Mouse (Mus musculus) MEL (cell line): ENCODE results near the gene Prkch. TPM values are rescaled to one million over a fixed set of nuclear protein-coding genes. Genes with fewer than 3 reads are reported as not detected.

Experiments
- DNase-seq: peaks from one replicate; pipeline ENCODE4 v3.0.0; 2011; ENCODE audit warnings: low read depth, low spot score
- H3K27ac ChIP-seq: 2 replicates; pipeline ENCODE4 v1.5.1; 2012; ENCODE audit warnings: low read depth, mild to moderate bottlenecking, control low read depth, low read length, moderate library complexity; ENCODE audit not compliant: control insufficient read depth
- H3K27me3 ChIP-seq, 2 experiments: fragments of 150-350 bp in 1 of 2; sonication (generic) in 1 of 2; 2 replicates each; pipeline ENCODE4 v1.6.1; 2012; ENCODE audit warnings: low read length in 2 of 2, mild to moderate bottlenecking in 2 of 2, improper control_type of control experiment in 1 of 2, moderate library complexity in 1 of 2; ENCODE audit not compliant: insufficient read depth in 2 of 2, control insufficient read depth in 1 of 2
- H3K36me3 ChIP-seq, 2 experiments: 2 replicates each; pipeline ENCODE4 v1.6.1; 2012 to 2014; ENCODE audit warnings: low read length in 2 of 2, improper control_type of control experiment in 1 of 2, inconsistent platforms in 1 of 2, mild to moderate bottlenecking in 1 of 2; ENCODE audit not compliant: insufficient read depth in 2 of 2, control insufficient read depth in 1 of 2
- H3K4me1 ChIP-seq, 2 experiments: fragments of 150-350 bp in 1 of 2; sonication (generic) in 1 of 2; 2 replicates each; pipeline ENCODE4 v1.6.1; 2012; ENCODE audit warnings: low read length in 2 of 2, improper control_type of control experiment in 1 of 2, mild to moderate bottlenecking in 1 of 2; ENCODE audit not compliant: insufficient read depth in 2 of 2, control insufficient read depth in 1 of 2
- H3K4me3 ChIP-seq, 2 experiments: fragments of 150-350 bp in 1 of 2; sonication (generic) in 1 of 2; 2 replicates each; pipeline ENCODE4 v1.5.1; 2012; ENCODE audit warnings: low read depth in 2 of 2, low read length in 2 of 2, mild to moderate bottlenecking in 2 of 2, moderate library complexity in 2 of 2, control low read depth in 1 of 2, improper control_type of control experiment in 1 of 2; ENCODE audit not compliant: control insufficient read depth in 1 of 2, insufficient read depth in 1 of 2
- H3K79me2 ChIP-seq: 2 replicates; pipeline ENCODE4 v1.6.1; 2012; ENCODE audit warnings: mild to moderate bottlenecking, low read length, moderate library complexity; ENCODE audit not compliant: control insufficient read depth, poor library complexity, insufficient read depth
- H3K9ac ChIP-seq: 2 replicates; pipeline ENCODE4 v1.6.1; 2012; ENCODE audit warnings: low read depth, mild to moderate bottlenecking, control low read depth, low read length, moderate library complexity; ENCODE audit not compliant: control insufficient read depth, poor library complexity, severe bottlenecking
- H3K9me3 ChIP-seq: fragments of 150-350 bp; sonication (generic); replicated peaks from 2 replicates; pipeline ENCODE4 v1.6.1; 2012; ENCODE audit warnings: mild to moderate bottlenecking, low read length, improper control_type of control experiment, moderate library complexity; ENCODE audit not compliant: insufficient read depth
- BHLHE40 ChIP-seq: IDR thresholded peaks from 2 replicates; pipeline ENCODE4 v1.6.1; 2012; ENCODE audit warnings: low read depth, mild to moderate bottlenecking, inconsistent platforms, low read length, improper control_type of control experiment, borderline replicate concordance
- CHD2 ChIP-seq: IDR thresholded peaks from 2 replicates; pipeline ENCODE4 v1.6.1; 2011; ENCODE audit warnings: low read length, improper control_type of control experiment
- CTCF ChIP-seq, 3 experiments: IDR thresholded peaks in 2 of 3; conservative IDR thresholded peaks in 1 of 3; 2 replicates each; pipeline ENCODE4 v1.5.1; 2011 to 2012; ENCODE audit warnings: low read length in 3 of 3, low read depth in 2 of 3, mild to moderate bottlenecking in 2 of 3, improper control_type of control experiment in 1 of 3, inconsistent platforms in 1 of 3, mixed read lengths in 1 of 3, moderate library complexity in 1 of 3; ENCODE audit not compliant: control insufficient read depth in 1 of 3, insufficient read depth in 1 of 3, poor library complexity in 1 of 3, severe bottlenecking in 1 of 3
- E2F4 ChIP-seq: IDR thresholded peaks from 2 replicates; pipeline ENCODE4 v1.6.1; 2011; ENCODE audit warnings: low read depth, low read length, improper control_type of control experiment, borderline replicate concordance
- ELF1 ChIP-seq: IDR thresholded peaks from 2 replicates; pipeline ENCODE4 v1.6.1; 2014; ENCODE audit warnings: low read depth, mild to moderate bottlenecking, inconsistent platforms, low read length, improper control_type of control experiment, moderate library complexity
- EP300 ChIP-seq, 2 experiments: IDR thresholded peaks; 2 replicates each; pipeline ENCODE4 v1.6.1; 2011; ENCODE audit warnings: improper control_type of control experiment in 2 of 2, low read length in 2 of 2, low read depth in 1 of 2, mild to moderate bottlenecking in 1 of 2
- ETS1 ChIP-seq: IDR thresholded peaks from 2 replicates; pipeline ENCODE4 v1.6.1; 2012; ENCODE audit warnings: low read depth, mild to moderate bottlenecking, inconsistent platforms, low read length, improper control_type of control experiment, moderate library complexity
- GABPA ChIP-seq: IDR thresholded peaks from 2 replicates; pipeline ENCODE4 v1.6.1; 2012; ENCODE audit warnings: low read depth, mild to moderate bottlenecking, inconsistent platforms, low read length, improper control_type of control experiment, moderate library complexity
- GATA1 ChIP-seq: IDR thresholded peaks from 2 replicates; pipeline ENCODE4 v1.6.1; 2011; ENCODE audit warnings: low read depth, low read length, improper control_type of control experiment
- MAX ChIP-seq: IDR thresholded peaks from 2 replicates; pipeline ENCODE4 v1.6.1; 2011; ENCODE audit warnings: low read length, improper control_type of control experiment
- MXI1 ChIP-seq: IDR thresholded peaks from 2 replicates; pipeline ENCODE4 v1.6.1; 2011; ENCODE audit warnings: mild to moderate bottlenecking, low read depth, low read length, improper control_type of control experiment
- MYB ChIP-seq: IDR thresholded peaks from 2 replicates; pipeline ENCODE4 v1.6.1; 2011; ENCODE audit warnings: mild to moderate bottlenecking, low read depth, low read length, improper control_type of control experiment
- MYC ChIP-seq: IDR thresholded peaks from 2 replicates; pipeline ENCODE4 v1.6.1; 2011; ENCODE audit warnings: low read depth, mild to moderate bottlenecking, low read length, improper control_type of control experiment, moderate library complexity
- NELFE ChIP-seq: IDR thresholded peaks from 2 replicates; pipeline ENCODE4 v1.6.1; 2011; ENCODE audit warnings: low read depth, low read length, improper control_type of control experiment
- NRF1 ChIP-seq: IDR thresholded peaks from 2 replicates; pipeline ENCODE4 v1.6.1; 2014; ENCODE audit warnings: low read depth, mild to moderate bottlenecking, inconsistent platforms, low read length, improper control_type of control experiment, moderate library complexity; ENCODE audit not compliant: poor library complexity, insufficient read depth, severe bottlenecking
- POLR2A ChIP-seq, 2 experiments: IDR thresholded peaks; 2 replicates each; pipeline ENCODE4 v1.6.1; 2011 to 2012; ENCODE audit warnings: low read length in 2 of 2, mild to moderate bottlenecking in 2 of 2, control low read depth in 1 of 2, improper control_type of control experiment in 1 of 2, low read depth in 1 of 2, moderate library complexity in 1 of 2; ENCODE audit not compliant: control insufficient read depth in 1 of 2, insufficient read depth in 1 of 2, poor library complexity in 1 of 2
- POLR2AphosphoS2 ChIP-seq: IDR thresholded peaks from 2 replicates; pipeline ENCODE4 v1.6.1; 2011; ENCODE audit warnings: low read length, improper control_type of control experiment
- SMC3 ChIP-seq: IDR thresholded peaks from 2 replicates; pipeline ENCODE4 v1.6.1; 2011; ENCODE audit warnings: low read depth, low read length, improper control_type of control experiment
- TAL1 ChIP-seq: IDR thresholded peaks from 2 replicates; pipeline ENCODE4 v1.6.1; 2012; ENCODE audit warnings: mild to moderate bottlenecking, inconsistent platforms, low read length, moderate library complexity, mixed read lengths
- TBP ChIP-seq: IDR thresholded peaks from 2 replicates; pipeline ENCODE4 v1.8.0; 2011; ENCODE audit warnings: low read depth, low read length, improper control_type of control experiment
- TCF12 ChIP-seq: IDR thresholded peaks from 2 replicates; pipeline ENCODE4 v1.6.1; 2014; ENCODE audit warnings: low read depth, mild to moderate bottlenecking, inconsistent platforms, low read length, improper control_type of control experiment, moderate library complexity
- UBTF ChIP-seq: IDR thresholded peaks from 2 replicates; pipeline ENCODE4 v1.6.1; 2012; ENCODE audit warnings: low read depth, mild to moderate bottlenecking, inconsistent platforms, low read length, improper control_type of control experiment, moderate library complexity, borderline replicate concordance; ENCODE audit not compliant: insufficient read depth
- ZC3H11A ChIP-seq: IDR thresholded peaks from 2 replicates; pipeline ENCODE4 v1.6.1; 2012; ENCODE audit warnings: low read depth, mild to moderate bottlenecking, inconsistent platforms, low read length, improper control_type of control experiment
- ZMIZ1 ChIP-seq: IDR thresholded peaks from 2 replicates; pipeline ENCODE4 v1.6.1; 2012; ENCODE audit warnings: low read depth, mild to moderate bottlenecking, inconsistent platforms, low read length, improper control_type of control experiment, moderate library complexity
- ZNF384 ChIP-seq: IDR thresholded peaks from 2 replicates; pipeline ENCODE4 v1.6.1; 2012; ENCODE audit warnings: low read depth, mild to moderate bottlenecking, inconsistent platforms, low read length, improper control_type of control experiment
- polyA plus RNA-seq, 2 experiments: library from polyadenylated mRNA; stranded (reverse) in 1 of 2; unstranded in 1 of 2; fragments of >175 nt in 1 of 2; fragments of >200 nt in 1 of 2; gene quantifications; 2 replicates each; pipeline versions ENCODE4 v1.2.1 to v1.2.4; 2012; ENCODE audit warnings: low replicate concordance in 2 of 2, low read depth in 1 of 2; ENCODE audit not compliant: insufficient read length in 2 of 2, insufficient read depth in 1 of 2, missing spikeins in 1 of 2
- total RNA-seq: library from RNA; depleted of rRNA; stranded (reverse); fragments of 300-350 nt; gene quantifications from 2 replicates; pipeline ENCODE4 v1.2.3, GENCODE M21; 2012

Gene Prkch
- total and polyA plus RNA-seq, 3 experiments, result not detected

GRCm38 (mm10) chr12:73731093-73731492 lies 146.5 kb downstream of the Prkch start:
- Histone ChIP-seq H3K27me3 (no peaks in the 10 kb centered on the region; a peak in 1 of 4 replicates), H3K4me1 (no peaks in the 10 kb centered on the region), H3K9ac (no peak overlapping the region), H3K79me2 (no peaks in the 10 kb centered on the region), H3K27ac (no peak overlapping the region), H3K36me3 (no peaks in the 10 kb centered on the region), H3K9me3 (no peaks in the 10 kb centered on the region), H3K4me3 (no peak overlapping the region)
- TF ChIP-seq MAX (no peak), ELF1 (no peak), ETS1 (no peak), MYC (no peak), MXI1 (no peak), SMC3 (no peak), POLR2A (IDR thresholded peaks at IDR 0.05; ENCODE audit: control insufficient read depth in 1 of 2, insufficient read depth in 1 of 2, low read depth in 1 of 2, low read length in 2 of 2, poor library complexity in 1 of 2) (no peak), EP300 (IDR thresholded peaks at IDR 0.05; ENCODE audit: low read depth in 1 of 2, low read length in 2 of 2) (no peak), GABPA (no peak), POLR2AphosphoS2 (no peak), ZNF384 (no peak), ZMIZ1 (no peak), BHLHE40 (no peak), TCF12 (no peak), UBTF (no peak), TBP (no peak)
- DNase-seq, result no peak

DNA sequence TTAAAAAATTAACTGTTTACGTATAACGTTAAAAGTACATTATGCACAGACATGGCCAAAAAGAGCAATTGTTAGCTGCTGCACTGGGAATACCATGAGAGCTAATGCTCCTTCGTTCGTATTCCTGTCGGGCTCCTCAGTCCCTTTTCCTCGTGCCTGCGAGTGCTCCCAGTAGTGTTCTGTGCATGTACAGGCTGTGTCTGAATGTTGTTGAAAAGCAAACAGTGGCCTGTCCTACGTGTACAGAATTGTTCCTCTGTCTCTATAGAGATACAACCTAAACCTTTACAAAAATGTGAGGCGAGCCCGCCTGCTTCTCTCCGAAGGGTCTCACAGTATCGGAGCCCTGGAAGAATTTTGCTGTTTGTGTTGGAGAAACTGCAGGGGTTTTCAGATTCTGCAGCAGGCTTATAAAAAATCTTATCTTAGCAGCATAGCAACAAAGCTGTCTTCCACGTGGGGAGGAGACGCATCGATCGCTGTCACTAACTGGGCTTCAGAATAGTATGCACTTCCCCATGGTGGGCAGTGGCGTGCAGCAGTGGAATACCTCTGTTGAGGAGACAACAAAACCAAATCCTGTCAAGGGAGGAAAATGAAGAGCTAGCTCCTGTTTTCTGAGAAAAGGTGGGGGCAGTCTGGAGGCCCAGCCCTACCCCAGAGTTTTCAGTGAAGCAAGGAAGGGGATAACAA lies 147.4 kb downstream of the Prkch start:
- Histone ChIP-seq H3K27ac (no peak overlapping the region), H3K27me3 (no peaks in the 10 kb centered on the region; a peak in 1 of 4 replicates), H3K36me3 (no peaks in the 10 kb centered on the region), H3K79me2 (no peaks in the 10 kb centered on the region), H3K4me3 (no peak overlapping the region)
- no peak for DNase-seq
- no peak for TF ChIP-seq MXI1
- no peak for TF ChIP-seq ZMIZ1
- TF ChIP-seq POLR2A (IDR thresholded peaks at IDR 0.05; ENCODE audit: control insufficient read depth in 1 of 2, insufficient read depth in 1 of 2, low read depth in 1 of 2, low read length in 2 of 2, poor library complexity in 1 of 2), result no peak
- no peak for TF ChIP-seq EP300 (IDR thresholded peaks at IDR 0.05; ENCODE audit: low read depth in 1 of 2, low read length in 2 of 2)
- TF ChIP-seq NELFE, result no peak
- TF ChIP-seq TAL1, result no peak
- no peak for TF ChIP-seq ZNF384
- no peak for TF ChIP-seq CHD2
- TF ChIP-seq NRF1, result no peak
- TF ChIP-seq MAX, result no peak
- no peak for TF ChIP-seq CTCF (IDR thresholded peaks at IDR 0.05 in 2 of 3, conservative IDR thresholded peaks at IDR 0.05 in 1 of 3; ENCODE audit: control insufficient read depth in 1 of 3, insufficient read depth in 1 of 3, low read depth in 2 of 3, low read length in 3 of 3, poor library complexity in 1 of 3, severe bottlenecking in 1 of 3)
- no peak for TF ChIP-seq MYB
- TF ChIP-seq E2F4, result no peak
- TF ChIP-seq TBP, result no peak
- no peak for TF ChIP-seq GATA1
- TF ChIP-seq BHLHE40, result no peak
- TF ChIP-seq ZC3H11A, result no peak
- TF ChIP-seq, all 39 proteins: peak for 0
- H3K4me1 ChIP-seq, result no peaks in the 10 kb centered on the region
- no peaks in the 10 kb centered on the region for H3K9me3 ChIP-seq
- H3K9ac ChIP-seq, result no peak overlapping the region
